22 mouse cellular contexts compared by ENCODE assay signal in genomic region chr13:89833053-89833670, GRCm38 (mm10).
A peak's percentile ranks its signal among the peaks of the same experiment; 100 is the strongest.
DNase-seq lines count a peak whose midpoint lies in the region; ATAC-seq and TF ChIP-seq lines count a peak whose summit lies in the region.
"Had no signal": no experiment of that assay in that cellular context is flagged by ENCODE, and none has a peak within 500 bp of the region (broad histone marks: within the 10 kb centered on the region; RNA-seq: fewer than 3 reads in every experiment).

No protein-coding gene starts in this region.

- no peak overlapping the region for H3K4me3 ChIP-seq in stomach, embryonic 14.5 days (ENCODE audit: low read depth, low read length)
- no peak overlapping the region for H3K4me3 ChIP-seq in stomach, postnatal 0 days (ENCODE audit: low read depth, low read length)
- H3K4me3 ChIP-seq in limb, embryonic 10.5 days = no peak overlapping the region
- H3K4me3 ChIP-seq in stomach, embryonic 16.5 days (replicated peaks; ENCODE audit: low read length) = no peak overlapping the region
- H3K4me3 ChIP-seq: hindbrain, embryonic 15.5 days; megakaryocyte, embryonic 14.5 days had no signal

- ATAC-seq in stomach, embryonic 14.5 days (ENCODE audit: insufficient number of reproducible peaks, insufficient read depth, low FRiP score, low read depth) = 0 out of 2 replicates have a peak, but pooled peaks have one; percentile 53
- no peak for ATAC-seq in stomach, postnatal 0 days (ENCODE audit: low FRiP score, low TSS enrichment)
- ATAC-seq in stomach, embryonic 16.5 days (ENCODE audit: insufficient read depth, low FRiP score) = peak; percentile 58; the same call in 1 of the 2 replicates

- TF ChIP-seq EP300 in stomach, postnatal 0 days (optimal IDR thresholded peaks at IDR 0.05) = no peak

- no peaks in the 10 kb centered on the region for H3K36me3 ChIP-seq in stomach, embryonic 14.5 days (ENCODE audit: control insufficient read depth, insufficient read depth, low read length)
- no peaks in the 10 kb centered on the region for H3K36me3 ChIP-seq in stomach, postnatal 0 days (ENCODE audit: control insufficient read depth, insufficient read depth, low read length)
- no peaks in the 10 kb centered on the region for H3K36me3 ChIP-seq in limb, embryonic 10.5 days
- H3K36me3 ChIP-seq in stomach, embryonic 16.5 days (ENCODE audit: control insufficient read depth, insufficient read depth, low read length) = no peaks in the 10 kb centered on the region
- H3K36me3 ChIP-seq: G1E; hindbrain, embryonic 15.5 days had no signal

- H3K27me3 ChIP-seq in stomach, embryonic 14.5 days (ENCODE audit: control insufficient read depth, insufficient read depth, low read length) = no peaks in the 10 kb centered on the region
- no peaks in the 10 kb centered on the region for H3K27me3 ChIP-seq in stomach, postnatal 0 days (ENCODE audit: control insufficient read depth, insufficient read depth, low read length)
- no peaks in the 10 kb centered on the region for H3K27me3 ChIP-seq in limb, embryonic 10.5 days (ENCODE audit: low read depth, poor library complexity, severe bottlenecking)
- H3K27me3 ChIP-seq in stomach, embryonic 16.5 days (ENCODE audit: control insufficient read depth, insufficient read depth, low read length) = no peaks in the 10 kb centered on the region
- H3K27me3 ChIP-seq: hindbrain, embryonic 15.5 days; megakaryocyte, embryonic 14.5 days had no signal

- 33% methylated on average over 2 of the region's 2 CpGs for WGBS in stomach, embryonic 14.5 days
- WGBS in stomach, postnatal 0 days = 48% methylated on average over 2 of the region's 2 CpGs
- 14% methylated on average over 2 of the region's 2 CpGs for WGBS in limb, embryonic 10.5 days
- 40% methylated on average over 2 of the region's 2 CpGs for WGBS in stomach, embryonic 16.5 days

- H3K27ac ChIP-seq in stomach, embryonic 14.5 days (ENCODE audit: low read length) = no peak overlapping the region
- no peak overlapping the region for H3K27ac ChIP-seq in stomach, postnatal 0 days (replicated peaks)
- peak overlapping the region; percentile 74 for H3K27ac ChIP-seq in limb, embryonic 10.5 days
- H3K27ac ChIP-seq in stomach, embryonic 16.5 days (ENCODE audit: low read length) = no peak overlapping the region
- H3K27ac ChIP-seq: hindbrain, embryonic 15.5 days had no signal

- peak; percentile 23 for DNase-seq in embryo, embryonic 10.5 days (ENCODE audit: low spot score)
- no peak for DNase-seq in embryo, embryonic 10 days (ENCODE audit: low spot score)
- no peak for DNase-seq in stomach, postnatal 0 days (ENCODE audit: low spot score)
- peak; percentile 34 for DNase-seq in limb, embryonic 10.5 days (ENCODE audit: low spot score)
- no peak for DNase-seq in gastrocnemius, adult 18-20 months (ENCODE audit: low spot score)
- no peak for DNase-seq in right cerebral cortex, postnatal 14 days
- DNase-seq: adrenal gland, postnatal 25 days; cerebellum, adult 11 months; cerebellum, postnatal 14 days; gastrocnemius, postnatal 14 days; heart, adult 18-20 months; heart, postnatal 10 days; kidney, adult 11 months; lung, adult 18-20 months; retina, postnatal 1 day; thymus, adult 2 months had no signal

- no peaks in the 10 kb centered on the region for H3K9me3 ChIP-seq in stomach, embryonic 14.5 days (ENCODE audit: control insufficient read depth, low read depth, low read length)
- H3K9me3 ChIP-seq in stomach, postnatal 0 days (ENCODE audit: control insufficient read depth, low read length) = no peaks in the 10 kb centered on the region
- no peaks in the 10 kb centered on the region for H3K9me3 ChIP-seq in limb, embryonic 10.5 days (replicated peaks)
- H3K9me3 ChIP-seq in stomach, embryonic 16.5 days (replicated peaks; ENCODE audit: control insufficient read depth, low read length) = no peaks in the 10 kb centered on the region
- H3K9me3 ChIP-seq: G1E; hindbrain, embryonic 15.5 days; megakaryocyte, embryonic 14.5 days had no signal

- H3K4me1 ChIP-seq in stomach, embryonic 14.5 days (ENCODE audit: control insufficient read depth, insufficient read depth, low read length) = no peaks in the 10 kb centered on the region
- H3K4me1 ChIP-seq in stomach, postnatal 0 days (replicated peaks; ENCODE audit: control insufficient read depth, insufficient read depth) = no peaks in the 10 kb centered on the region
- H3K4me1 ChIP-seq in limb, embryonic 10.5 days = peaks cover 22% of the 10 kb centered on the region
- no peaks in the 10 kb centered on the region for H3K4me1 ChIP-seq in stomach, embryonic 16.5 days (ENCODE audit: control insufficient read depth, insufficient read depth, low read length)
- H3K4me1 ChIP-seq: hindbrain, embryonic 15.5 days; megakaryocyte, embryonic 14.5 days had no signal

- no peak overlapping the region for H3K4me2 ChIP-seq in stomach, embryonic 14.5 days (replicated peaks; ENCODE audit: low read depth, low read length)
- H3K4me2 ChIP-seq in stomach, postnatal 0 days (replicated peaks; ENCODE audit: low read depth) = no peak overlapping the region
- no peak overlapping the region for H3K4me2 ChIP-seq in stomach, embryonic 16.5 days (ENCODE audit: low read depth, low read length)
- H3K4me2 ChIP-seq: hindbrain, embryonic 15.5 days; liver, embryonic 11.5 days had no signal

- no peak overlapping the region for H3K9ac ChIP-seq in stomach, embryonic 14.5 days (replicated peaks; ENCODE audit: low read depth, low read length)
- no peak overlapping the region for H3K9ac ChIP-seq in stomach, postnatal 0 days (ENCODE audit: low read length)
- H3K9ac ChIP-seq in stomach, embryonic 16.5 days (ENCODE audit: low read length) = no peak overlapping the region
- H3K9ac ChIP-seq: hindbrain, embryonic 15.5 days had no signal

- no peak for TF ChIP-seq CTCF in stomach, postnatal 0 days (IDR thresholded peaks at IDR 0.05; ENCODE audit: low read depth)

Comparison
In these comparisons a context has a peak if more than half of its experiments do, and no peak if none do; other contexts are left out.
1. DNase-seq: peak in embryo, embryonic 10.5 days (single experiment) and limb, embryonic 10.5 days (single experiment); none in embryo, embryonic 10 days (single experiment), stomach, postnatal 0 days (single experiment), gastrocnemius, adult 18-20 months (single experiment) and right cerebral cortex, postnatal 14 days (single experiment).